Mouse (Mus musculus) ovary, postnatal 10 days (tissue): ENCODE results near the gene Rnf157.
"Not testable (repeated sequence)": the region's sequence is repeated elsewhere in the genome, so short reads cannot be mapped to it uniquely, and the experiment has no call there.

Source experiments
- DNase-seq: peaks from one replicate; pipeline ENCODE4 v3.0.0; 2022; ENCODE audit warnings: low spot score

Gene Rnf157

GRCm38 (mm10) chr11:116434287-116434966 lies 21.6 kb upstream of the Rnf157 start:
- peak; percentile 63 for DNase-seq

- peak; percentile 97 for DNase-seq
Measured at GRCm38 (mm10) chr11:116433356-116434286, 20.8 kb upstream of the Rnf157 start, which contains the start of gene Ubald2. Gene Ubald2, plus strand, starts transcription at chr11:116434094.

DNA sequence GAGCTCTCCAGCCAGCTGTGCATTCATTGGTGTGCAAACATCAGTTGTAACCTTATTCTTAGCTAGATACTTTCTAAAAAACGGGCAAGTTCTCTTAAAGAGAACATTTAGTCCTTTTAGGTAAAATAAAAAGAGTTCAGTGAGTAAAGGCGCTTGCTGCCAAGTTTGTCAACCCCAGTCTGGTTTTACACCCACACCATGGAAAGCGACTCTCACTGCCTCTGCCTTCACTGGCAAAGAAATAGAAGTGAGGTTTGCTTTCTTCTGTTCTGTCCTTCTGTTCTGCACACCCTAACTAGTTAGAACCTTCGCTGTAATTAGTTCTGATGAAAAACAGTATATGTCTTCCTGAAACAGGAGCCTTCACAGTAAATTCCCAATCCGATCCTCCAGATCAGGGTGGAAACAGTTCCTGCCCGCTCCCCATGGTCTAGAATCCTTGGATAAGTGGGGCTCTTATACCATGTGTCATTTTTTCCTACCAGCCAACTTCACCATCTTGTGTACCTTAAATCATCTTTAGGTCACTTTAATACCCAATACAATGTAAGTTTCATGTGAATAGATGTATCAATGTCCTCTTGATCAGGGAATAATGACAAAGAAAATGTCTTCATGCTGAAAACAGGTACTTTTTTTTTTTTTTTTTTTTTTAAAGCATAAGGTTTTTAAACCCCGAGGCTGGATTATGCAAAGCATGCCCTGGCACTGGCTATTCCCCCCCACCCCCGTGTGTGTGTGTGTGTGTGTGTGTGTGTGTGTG lies 19.9 kb upstream of the Rnf157 start:
- no peak for DNase-seq

GRCm38 (mm10) chr11:116432127-116432526 lies 19.3 kb upstream of the Rnf157 start:
- DNase-seq, result no peak

DNA sequence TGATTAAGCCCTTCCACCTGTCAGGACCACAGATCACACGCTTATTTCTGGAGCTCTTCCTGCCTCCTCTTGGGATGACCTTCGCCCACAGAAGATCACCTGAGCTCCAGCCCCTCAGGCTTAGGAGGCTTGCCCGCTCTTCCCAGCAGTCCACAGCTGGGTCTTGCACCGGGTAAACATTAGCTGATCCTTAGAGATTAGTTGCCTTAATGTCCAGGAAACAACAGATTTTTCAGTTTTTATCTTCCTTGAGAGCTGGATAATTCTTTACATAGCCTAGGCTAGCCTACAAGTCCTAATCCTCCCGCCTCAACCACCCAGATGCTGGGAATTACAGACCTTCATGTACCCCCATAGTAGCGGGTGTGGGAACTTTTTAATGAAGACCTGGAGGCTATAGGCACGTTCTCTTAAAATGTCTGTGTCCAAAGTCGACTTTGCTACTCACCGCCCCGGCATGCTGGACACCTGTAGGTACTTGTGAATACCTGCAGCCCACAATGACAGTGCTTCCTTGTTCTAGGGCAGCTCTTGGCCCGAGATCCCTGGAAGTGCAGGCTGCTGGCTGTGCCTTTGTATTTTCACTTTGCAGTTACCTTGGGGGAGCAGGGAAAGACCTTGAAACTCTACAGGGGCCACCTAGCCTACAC lies 18.7 kb upstream of the Rnf157 start:
- no peak for DNase-seq

GRCm38 (mm10) chr11:116430723-116431427 lies 18.0 kb upstream of the Rnf157 start:
- DNase-seq, result no peak

DNA sequence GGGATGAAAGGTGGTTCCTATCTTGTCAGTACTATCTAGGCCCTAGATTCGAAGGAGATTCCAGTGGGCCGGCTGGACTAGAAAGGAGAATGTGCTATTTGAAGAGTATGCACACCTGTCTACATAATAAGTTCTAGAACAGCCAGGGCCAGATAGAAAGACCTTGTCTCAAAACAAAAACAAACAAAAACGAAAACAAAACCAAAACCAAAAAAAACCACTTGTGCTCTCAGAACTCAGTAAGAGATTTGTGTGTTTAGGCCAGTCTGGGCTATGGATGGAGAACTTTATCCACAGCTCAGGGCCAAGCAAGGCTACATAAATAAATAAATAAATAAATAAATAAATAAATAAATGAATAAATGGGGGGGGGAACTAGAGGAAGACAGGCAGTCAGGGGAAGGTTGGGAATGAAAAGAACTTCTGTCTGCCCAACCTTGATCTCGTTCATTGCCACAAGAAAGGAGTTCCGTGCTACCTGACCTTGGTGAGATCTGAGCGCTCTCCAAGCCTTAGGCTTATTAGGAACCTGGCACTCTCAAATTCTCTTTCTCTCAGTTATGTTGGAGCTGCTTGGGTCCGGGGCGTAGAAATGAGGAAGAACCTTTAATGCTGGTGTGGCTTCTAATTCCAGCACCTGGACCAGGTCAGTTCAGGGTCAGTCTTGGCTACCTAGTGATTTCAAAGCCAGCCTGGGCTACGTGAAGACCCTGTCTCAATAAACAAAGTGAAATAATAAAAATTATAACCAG lies 17.2 kb upstream of the Rnf157 start:
- DNase-seq, result no peak

DNA sequence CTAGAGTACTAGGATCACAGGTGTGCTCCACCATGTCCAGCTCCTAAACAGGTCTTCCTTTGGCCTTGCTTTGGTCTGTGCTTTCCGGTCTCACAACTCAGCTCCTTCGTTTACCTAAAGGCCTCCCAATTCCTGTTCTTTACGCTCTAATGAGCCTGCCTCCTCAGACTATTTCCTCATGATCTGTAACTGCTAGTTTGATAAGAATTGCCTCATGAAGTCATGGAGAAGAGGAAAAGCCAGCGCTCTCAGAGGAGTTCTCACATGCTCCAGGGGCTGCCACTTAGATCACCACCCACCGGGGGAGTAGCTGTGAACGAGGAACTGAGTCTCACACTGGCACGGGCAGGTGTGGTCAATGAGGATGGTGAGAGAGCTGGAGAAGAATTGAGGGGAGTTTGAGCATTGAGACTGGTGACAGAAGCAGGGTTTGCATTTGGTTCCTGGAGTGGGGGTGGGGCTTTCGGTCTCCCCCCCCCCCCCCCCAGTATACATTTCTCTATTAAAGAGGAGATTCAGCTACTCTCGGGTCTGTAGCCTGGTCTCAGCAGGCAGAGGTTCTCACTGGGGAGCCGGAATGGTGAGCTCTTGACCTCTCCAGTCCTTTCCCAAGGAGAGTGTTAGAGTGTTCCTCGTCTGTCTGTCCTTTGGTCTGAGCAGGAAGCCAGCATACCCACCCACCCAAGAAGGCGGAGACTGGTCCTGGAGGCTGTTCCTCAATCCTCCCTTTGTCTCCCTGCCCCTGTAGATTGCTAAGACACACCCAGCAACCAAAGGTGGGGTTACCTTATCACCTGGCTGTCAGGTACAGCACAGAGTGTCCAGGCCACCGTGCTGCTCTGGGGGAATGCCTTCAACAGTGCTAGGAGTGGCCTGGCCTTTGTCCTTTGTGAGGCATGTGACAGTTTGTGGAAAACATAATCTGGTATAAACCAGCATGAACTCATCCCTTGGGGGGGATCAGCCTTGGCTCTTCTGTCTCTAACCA lies 16.3 kb upstream of the Rnf157 start:
- DNase-seq, result no peak

DNA sequence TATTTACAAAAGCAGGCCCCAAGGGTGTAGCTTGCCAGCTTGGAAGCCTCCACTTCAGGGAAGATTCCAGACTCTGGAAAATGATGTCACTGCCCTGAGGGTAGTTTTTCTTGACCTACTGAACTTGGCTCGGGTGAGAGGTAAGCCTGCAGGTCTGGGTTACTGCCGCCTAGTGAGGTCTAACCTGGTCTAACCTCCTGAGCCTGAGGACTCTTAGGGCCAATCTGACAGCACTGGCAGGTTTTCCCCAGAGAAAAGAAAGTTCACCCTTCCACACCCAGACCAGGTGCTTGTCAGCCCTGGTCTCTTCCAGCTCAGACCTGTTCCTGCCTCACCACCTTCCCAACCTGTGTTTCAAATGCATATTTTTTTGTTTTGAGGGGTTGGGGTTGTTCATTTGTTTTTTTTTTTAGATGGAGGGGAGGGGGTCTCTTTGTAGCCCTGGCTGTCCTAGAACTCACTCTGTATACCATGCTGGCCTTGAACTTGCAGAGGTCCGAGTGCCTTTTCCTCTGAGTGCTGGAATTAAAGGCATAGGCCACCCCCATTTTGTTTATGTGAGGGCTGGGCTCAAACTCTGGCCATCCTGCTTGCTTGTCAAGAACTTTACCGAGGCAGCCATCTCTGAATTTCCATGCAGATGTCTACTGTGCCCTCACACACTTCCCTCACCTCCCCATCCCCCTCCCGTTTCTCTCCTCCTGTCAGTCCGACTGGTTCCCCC lies 14.2 kb upstream of the Rnf157 start:
- no peak for DNase-seq

DNA sequence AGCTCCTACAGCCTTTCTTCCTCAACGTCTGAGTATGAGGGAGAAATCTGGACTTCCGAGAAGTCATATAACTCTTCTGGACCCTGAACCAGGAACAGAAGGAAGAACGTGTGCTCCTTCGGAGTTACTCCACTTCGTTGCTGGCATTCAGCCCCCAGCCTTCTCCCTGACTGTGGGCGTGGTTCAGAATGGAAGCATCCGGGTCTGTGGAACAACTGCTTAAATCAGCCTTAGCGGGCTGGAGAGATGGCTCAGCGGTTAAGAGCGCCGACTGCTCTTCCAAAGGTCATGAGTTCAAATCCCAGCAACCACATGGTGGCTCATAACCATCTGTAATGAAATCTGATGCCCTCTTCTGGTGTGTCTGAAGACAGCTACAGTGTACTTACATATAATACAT lies 13.5 kb upstream of the Rnf157 start:
- not testable (repeated sequence) for DNase-seq

DNA sequence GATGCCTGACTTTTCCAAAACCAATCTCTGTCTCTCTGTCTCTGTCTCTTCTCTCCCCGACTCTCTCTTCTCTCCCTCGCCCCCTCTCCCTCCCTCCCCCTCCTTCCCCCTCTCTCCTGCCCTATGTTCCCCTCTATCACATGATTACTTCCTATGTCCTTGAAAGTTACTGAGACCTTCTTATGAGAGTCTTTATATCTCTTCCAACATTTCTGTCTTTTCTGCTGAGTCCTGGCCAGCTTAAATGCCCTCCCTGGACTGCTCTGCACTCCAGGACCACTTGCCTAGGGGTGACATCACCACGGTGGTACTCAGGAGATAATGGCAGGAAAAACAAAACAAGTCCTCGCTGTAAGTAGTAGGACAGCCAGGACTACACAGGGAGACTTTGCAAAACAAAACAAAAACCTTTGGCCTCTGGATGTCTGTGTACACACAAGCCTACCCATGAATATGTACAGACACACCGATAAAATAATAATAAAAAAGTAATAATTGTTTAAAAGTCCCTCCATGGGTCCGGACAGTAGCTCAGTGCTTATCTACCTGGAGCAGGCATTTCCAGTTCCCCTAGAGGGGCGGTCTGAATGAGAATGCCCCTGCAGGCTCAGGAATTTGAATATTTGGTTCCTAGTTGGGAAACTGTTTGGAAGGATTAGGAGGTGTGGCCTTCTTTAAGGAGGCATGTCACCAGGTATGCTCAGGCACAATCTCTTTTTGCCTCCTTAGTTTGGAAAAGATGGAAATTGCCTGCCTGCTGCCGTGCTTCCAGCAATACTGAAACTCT lies 12.0 kb upstream of the Rnf157 start:
- DNase-seq, result no peak

GRCm38 (mm10) chr11:116423782-116424620 lies 11.2 kb upstream of the Rnf157 start:
- DNase-seq, result no peak

GRCm38 (mm10) chr11:116423214-116423613 lies 10.4 kb upstream of the Rnf157 start:
- DNase-seq, result no peak

- DNase-seq, result no peak
Measured at GRCm38 (mm10) chr11:116422562-116422961, 9.7 kb upstream of the Rnf157 start.

- no peak for DNase-seq
Measured at GRCm38 (mm10) chr11:116421102-116421501, 8.3 kb upstream of the Rnf157 start.

- DNase-seq, result no peak
Measured at GRCm38 (mm10) chr11:116418841-116419462, 6.1 kb upstream of the Rnf157 start.
